Mouse (Mus musculus) erythroblast, embryonic 14.5 days (primary cell): ENCODE data around the gene Fam169b.

Experiments used
- GATA1 ChIP-seq: IDR thresholded peaks from 2 replicates; pipeline ENCODE4 v1.6.1; 2012; ENCODE audit warnings: low read length, inconsistent platforms, mixed read lengths
- TAL1 ChIP-seq: IDR thresholded peaks from 3 replicates; pipeline ENCODE4 v1.6.1; 2012; ENCODE audit warnings: low read length, inconsistent platforms, mixed read lengths

DNA sequence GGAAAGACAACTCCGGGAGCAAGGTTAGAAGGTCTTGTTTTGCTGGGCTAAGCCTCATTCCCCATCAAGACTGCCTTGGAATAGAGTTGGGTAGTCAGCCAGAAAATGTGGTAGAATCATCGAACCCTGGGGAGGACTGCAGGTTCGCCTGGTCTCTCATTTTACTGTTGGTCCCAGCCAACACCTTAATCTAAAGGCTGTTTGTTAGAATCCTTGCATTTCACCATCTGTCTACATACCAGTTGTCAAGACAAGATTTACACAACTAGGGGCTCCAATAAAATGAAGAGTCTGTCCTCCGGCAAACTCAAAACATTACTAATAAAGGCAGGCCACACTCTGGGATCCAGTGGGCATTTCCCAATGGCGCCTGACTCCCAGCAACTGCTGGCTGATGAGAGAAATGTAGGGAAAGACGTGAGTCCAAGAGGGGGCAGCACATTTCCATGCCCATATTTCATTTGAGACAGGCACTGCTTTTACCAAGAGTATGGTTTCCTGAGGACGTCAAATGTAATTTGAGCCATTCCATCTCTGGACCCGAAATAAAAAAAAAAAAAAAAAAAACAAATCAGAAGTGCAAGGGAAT lies 10.9 kb upstream of the Fam169b start:
- TF ChIP-seq GATA1 (no peak), TAL1 (no peak)
